Mouse (Mus musculus): Measurements from ENCODE around the gene Kif6.

DNA sequence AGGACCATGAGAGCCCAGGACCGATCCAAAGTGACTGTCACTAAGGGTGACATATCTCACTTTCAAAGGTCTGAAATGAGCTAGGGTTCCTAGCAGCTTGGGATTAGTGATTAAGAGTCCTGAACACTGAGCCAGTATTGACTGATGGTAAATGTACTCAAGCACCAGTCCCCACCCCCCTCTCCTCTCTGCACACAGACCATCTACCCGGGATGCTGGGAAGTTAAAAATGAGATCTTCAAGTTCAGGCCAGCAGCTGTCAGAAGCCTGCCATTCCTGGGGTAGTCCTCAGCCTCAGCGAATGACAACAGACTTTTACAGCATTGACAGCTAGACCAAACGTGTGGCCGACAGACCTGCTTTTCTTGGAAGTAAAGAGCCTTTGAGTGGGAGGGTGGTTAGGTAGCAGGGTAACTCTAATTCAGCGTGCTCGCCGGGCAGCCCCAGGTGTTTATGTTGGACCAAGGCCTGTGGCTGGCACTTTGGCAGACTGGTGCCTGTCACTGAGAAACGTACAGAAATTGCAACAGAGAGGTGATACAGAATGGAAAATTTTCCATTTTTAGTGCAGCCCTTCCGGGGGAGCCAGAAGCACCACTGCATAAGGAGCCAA, 156.9 kb downstream of the Kif6 start:
- TF ChIP-seq CTCF (IDR thresholded peaks at IDR 0.05) (no peak), EP300 (IDR thresholded peaks at IDR 0.05) (no peak)

Data from lung, postnatal 0 days (tissue).